Mouse (Mus musculus) forebrain, embryonic 10.5 days (tissue): ENCODE data around the gene Spata33. TPM values are rescaled to one million over a fixed set of nuclear protein-coding genes. Genes with fewer than 3 reads are reported as not detected.
"Not testable (repeated sequence)": the region's sequence is repeated elsewhere in the genome, so short reads cannot be mapped to it uniquely, and the experiment has no call there.

Source experiments
- DNase-seq: peaks from one replicate; pipeline ENCODE4 v3.0.0-alpha.2; 2017; ENCODE audit warnings: low spot score; ENCODE audit errors: extremely low spot score
- H3K27ac ChIP-seq: fragments of 300-500 bp; sonication (generic); 2 replicates; pipeline ENCODE4 v1.5.1; 2016; ENCODE audit warnings: mild to moderate bottlenecking
- H3K27me3 ChIP-seq: fragments of 300-500 bp; sonication (generic); 2 replicates; pipeline ENCODE4 v1.6.1; 2016; ENCODE audit warnings: mild to moderate bottlenecking; ENCODE audit not compliant: poor library complexity, severe bottlenecking
- H3K36me3 ChIP-seq: fragments of 300-500 bp; sonication (generic); replicated peaks from 2 replicates; pipeline ENCODE4 v1.6.1; 2016; ENCODE audit warnings: mild to moderate bottlenecking, moderate library complexity
- H3K4me1 ChIP-seq: fragments of 300-500 bp; sonication (generic); 2 replicates; pipeline ENCODE4 v1.6.1; 2016
- H3K4me3 ChIP-seq: fragments of 300-500 bp; sonication (generic); 2 replicates; pipeline ENCODE4 v1.5.1; 2016; ENCODE audit warnings: mild to moderate bottlenecking, moderate library complexity
- H3K9me3 ChIP-seq: fragments of 300-500 bp; sonication (generic); 2 replicates; pipeline ENCODE4 v1.6.1; 2016; ENCODE audit warnings: mild to moderate bottlenecking, moderate library complexity
- WGBS: fragments of 180-500 bp; shearing (Covaris S2); methylation state at CpG from one replicate; pipeline ENCODE4 v1.1.7; 2016; 5-methylcytosine and 5-hydroxymethylcytosine counted together
- polyA plus RNA-seq: library from polyadenylated mRNA; unstranded; fragments of >200 nt; fragmentation: Nextera tagmentation; extraction: Ambion mirVana; gene quantifications from 2 replicates; pipeline ENCODE4 v1.2.1, GENCODE M21; 2016

The Spata33 gene
- polyA plus RNA-seq, 1 experiment from 2014 or later, result 5.2 TPM

- peaks cover 28% of the 10 kb centered on the region for H3K4me1 ChIP-seq
- no peaks in the 10 kb centered on the region for H3K27me3 ChIP-seq
- peak overlapping the region; percentile 87 for H3K27ac ChIP-seq
- WGBS, result 52% methylated on average over 10 of the region's 10 CpGs
- no peaks in the 10 kb centered on the region for H3K9me3 ChIP-seq
- peaks cover 42% of the 10 kb centered on the region for H3K36me3 ChIP-seq
- DNase-seq, result no peak
- H3K4me3 ChIP-seq, result peak overlapping the region; percentile 97
Measured at GRCm38 (mm10) chr8:123211876-123212275, 756 bp upstream of the Spata33 start.

DNA sequence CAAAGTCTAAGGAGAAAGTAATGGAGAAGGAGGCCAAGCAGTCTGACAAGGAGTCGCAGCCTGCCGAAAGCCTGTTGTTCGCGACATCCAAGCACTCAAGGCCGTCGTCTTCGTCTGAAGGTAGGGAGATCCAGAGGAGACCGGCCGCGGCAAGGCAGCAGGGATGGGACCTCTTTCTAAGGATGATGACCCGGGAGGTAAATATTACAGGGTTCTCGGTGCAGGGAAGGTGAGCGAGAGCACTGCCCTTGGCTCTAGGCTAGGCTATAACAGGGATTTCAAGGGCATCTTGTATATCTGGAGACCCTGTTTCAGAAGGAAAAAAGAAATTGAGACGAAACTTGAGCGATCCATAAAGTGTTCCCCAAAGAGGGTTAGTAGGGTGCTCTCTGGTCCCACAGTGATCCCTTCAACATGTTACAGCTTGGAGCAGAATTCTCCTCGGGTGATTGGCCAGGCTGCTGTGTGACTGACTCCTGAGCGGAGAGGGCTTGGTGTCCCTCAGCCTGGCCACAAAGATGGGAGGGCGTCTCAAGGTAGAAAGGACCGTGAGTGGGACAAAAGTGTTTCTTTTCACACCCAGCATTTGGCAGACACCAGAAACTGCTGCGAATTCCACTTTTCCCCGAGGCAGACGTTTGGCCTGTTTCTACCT is 613 bp downstream of the Spata33 start:
- H3K4me1 ChIP-seq, result peaks cover 28% of the 10 kb centered on the region
- no peaks in the 10 kb centered on the region for H3K27me3 ChIP-seq
- 26% methylated on average over 22 of the region's 22 CpGs for WGBS
- H3K9me3 ChIP-seq, result no peaks in the 10 kb centered on the region
- peaks cover 28% of the 10 kb centered on the region for H3K36me3 ChIP-seq
- H3K27ac ChIP-seq, result peak overlapping the region; percentile 87
- no peak for DNase-seq
- peak overlapping the region; percentile 97 for H3K4me3 ChIP-seq

- 82% methylated on average over 3 of the region's 3 CpGs for WGBS
Measured at GRCm38 (mm10) chr8:123215430-123215829, 2.8 kb downstream of the Spata33 start.

DNA sequence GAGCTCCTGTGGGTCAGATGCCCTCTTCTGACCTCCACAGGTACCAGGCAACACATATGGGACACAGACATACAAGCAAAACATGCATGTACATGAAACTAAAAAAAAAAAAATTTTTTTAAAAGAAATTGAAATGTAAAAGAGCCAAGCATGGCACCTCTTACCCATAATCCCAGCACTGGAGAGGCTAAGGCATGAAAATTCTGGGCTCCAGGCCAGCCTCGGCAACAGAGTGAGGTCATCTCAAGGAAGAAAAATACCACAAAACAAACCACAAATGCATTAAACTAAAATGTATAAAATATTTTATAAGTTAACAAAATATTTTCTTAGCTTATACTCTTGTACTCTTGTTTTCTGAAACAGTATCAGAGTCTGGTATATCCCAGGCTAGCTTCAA is 8.3 kb downstream of the Spata33 start:
- peaks cover 18% of the 10 kb centered on the region for H3K4me1 ChIP-seq
- no peaks in the 10 kb centered on the region for H3K9me3 ChIP-seq
- no peak overlapping the region for H3K4me3 ChIP-seq
- H3K27me3 ChIP-seq, result no peaks in the 10 kb centered on the region
- DNase-seq, result no peak
- no peaks in the 10 kb centered on the region for H3K36me3 ChIP-seq
- no peak overlapping the region for H3K27ac ChIP-seq
- WGBS, result 93% methylated on average over 1 of the region's 1 CpGs

More at GRCm38 (mm10) chr8:123215430-123215829, 2.8 kb downstream of the Spata33 start:
- Histone ChIP-seq H3K4me1 (peaks cover 28% of the 10 kb centered on the region), H3K36me3 (peaks cover 6% of the 10 kb centered on the region; the same call in 1 of the 2 replicates), H3K27me3 (no peaks in the 10 kb centered on the region), H3K4me3 (no peak overlapping the region), H3K27ac (no peak overlapping the region), H3K9me3 (no peaks in the 10 kb centered on the region)
- DNase-seq, result no peak

GRCm38 (mm10) chr8:123224278-123225266 is 11.9 kb downstream of the Spata33 start, which contains the start of gene Cdk10:
TSS of gene Cdk10 (plus strand) at chr8:123224842.
- WGBS, result 4% methylated on average over 59 of the region's 59 CpGs
- Histone ChIP-seq H3K27me3 (no peaks in the 10 kb centered on the region), H3K4me3 (peak within 1 kb of the TSS; percentile 87), H3K9me3 (no peaks in the 10 kb centered on the region), H3K36me3 (peaks cover 35% of the 10 kb centered on the region), H3K27ac (peak within 1 kb of the TSS; percentile 88), H3K4me1 (peaks cover 20% of the 10 kb centered on the region)
- peak; percentile 93 for DNase-seq

DNA sequence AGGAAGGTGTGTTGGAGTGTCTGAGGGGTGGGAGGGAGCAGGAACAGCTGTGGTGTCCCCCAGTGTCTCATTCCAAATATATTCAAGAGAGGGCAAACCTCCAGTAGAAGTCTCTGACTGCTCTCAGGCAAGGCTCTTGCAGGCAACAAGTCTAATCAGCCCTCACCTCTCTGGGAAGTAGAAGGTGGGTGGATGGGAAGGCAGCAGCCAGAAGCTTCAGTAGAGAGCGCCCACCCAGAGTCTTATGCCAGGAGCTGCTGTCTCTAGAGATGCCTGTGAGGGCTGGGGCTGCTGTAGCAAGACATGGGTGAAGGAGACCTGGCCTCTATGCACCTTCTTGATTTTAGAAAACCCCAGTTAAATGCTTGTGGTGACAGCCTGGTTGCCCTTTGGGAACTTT is 15.8 kb downstream of the Spata33 start:
- Histone ChIP-seq H3K9me3 (no peaks in the 10 kb centered on the region), H3K27ac (no peak overlapping the region), H3K4me3 (no peak overlapping the region), H3K36me3 (peaks cover 46% of the 10 kb centered on the region), H3K4me1 (peaks cover 34% of the 10 kb centered on the region), H3K27me3 (peaks cover 14% of the 10 kb centered on the region)
- 100% methylated on average over 1 of the region's 1 CpGs for WGBS
- DNase-seq, result no peak

GRCm38 (mm10) chr8:123230326-123230725 is 17.7 kb downstream of the Spata33 start:
- 90% methylated on average over 11 of the region's 11 CpGs for WGBS
- peaks cover 34% of the 10 kb centered on the region for H3K27me3 ChIP-seq
- not testable (repeated sequence) for H3K9me3 ChIP-seq

GRCm38 (mm10) chr8:123231742-123232141 is 19.1 kb downstream of the Spata33 start:
- no peak overlapping the region for H3K4me3 ChIP-seq
- WGBS, result 61% methylated on average over 5 of the region's 5 CpGs
- H3K27me3 ChIP-seq, result peaks cover 48% of the 10 kb centered on the region
- H3K36me3 ChIP-seq, result peaks cover 39% of the 10 kb centered on the region
- no peaks in the 10 kb centered on the region for H3K9me3 ChIP-seq
- no peak for DNase-seq
- H3K4me1 ChIP-seq, result peaks cover 41% of the 10 kb centered on the region
- no peak overlapping the region for H3K27ac ChIP-seq

More at GRCm38 (mm10) chr8:123230326-123230725, 17.7 kb downstream of the Spata33 start:
- H3K4me3 ChIP-seq, H3K27ac ChIP-seq, DNase-seq: not testable (repeated sequence)
- peaks cover 46% of the 10 kb centered on the region for H3K36me3 ChIP-seq
- H3K4me1 ChIP-seq, result peaks cover 34% of the 10 kb centered on the region

- 49% methylated on average over 7 of the region's 7 CpGs for WGBS
- H3K27me3 ChIP-seq, result peaks cover 55% of the 10 kb centered on the region
- no peaks in the 10 kb centered on the region for H3K9me3 ChIP-seq
- peaks cover 31% of the 10 kb centered on the region for H3K36me3 ChIP-seq
- no peak for DNase-seq
- peaks cover 47% of the 10 kb centered on the region for H3K4me1 ChIP-seq
- H3K27ac ChIP-seq, result no peak overlapping the region
- H3K4me3 ChIP-seq, result no peak overlapping the region
Measured at GRCm38 (mm10) chr8:123232553-123232952, 19.9 kb downstream of the Spata33 start.

- 64% methylated on average over 11 of the region's 13 CpGs for WGBS
- no peaks in the 10 kb centered on the region for H3K9me3 ChIP-seq
- DNase-seq, result no peak
- H3K27ac ChIP-seq, result no peak overlapping the region
- H3K36me3 ChIP-seq, result peaks cover 24% of the 10 kb centered on the region
- peaks cover 47% of the 10 kb centered on the region for H3K4me1 ChIP-seq
- H3K27me3 ChIP-seq, result peaks cover 55% of the 10 kb centered on the region
- no peak overlapping the region for H3K4me3 ChIP-seq
Measured at GRCm38 (mm10) chr8:123233300-123233699, 20.7 kb downstream of the Spata33 start.

GRCm38 (mm10) chr8:123233760-123234159 is 21.1 kb downstream of the Spata33 start:
- Histone ChIP-seq H3K4me1 (peaks cover 47% of the 10 kb centered on the region), H3K36me3 (peaks cover 19% of the 10 kb centered on the region), H3K9me3 (no peaks in the 10 kb centered on the region), H3K27ac (no peak overlapping the region), H3K27me3 (peaks cover 55% of the 10 kb centered on the region), H3K4me3 (no peak overlapping the region)
- 89% methylated on average over 11 of the region's 11 CpGs for WGBS
- no peak for DNase-seq

DNA sequence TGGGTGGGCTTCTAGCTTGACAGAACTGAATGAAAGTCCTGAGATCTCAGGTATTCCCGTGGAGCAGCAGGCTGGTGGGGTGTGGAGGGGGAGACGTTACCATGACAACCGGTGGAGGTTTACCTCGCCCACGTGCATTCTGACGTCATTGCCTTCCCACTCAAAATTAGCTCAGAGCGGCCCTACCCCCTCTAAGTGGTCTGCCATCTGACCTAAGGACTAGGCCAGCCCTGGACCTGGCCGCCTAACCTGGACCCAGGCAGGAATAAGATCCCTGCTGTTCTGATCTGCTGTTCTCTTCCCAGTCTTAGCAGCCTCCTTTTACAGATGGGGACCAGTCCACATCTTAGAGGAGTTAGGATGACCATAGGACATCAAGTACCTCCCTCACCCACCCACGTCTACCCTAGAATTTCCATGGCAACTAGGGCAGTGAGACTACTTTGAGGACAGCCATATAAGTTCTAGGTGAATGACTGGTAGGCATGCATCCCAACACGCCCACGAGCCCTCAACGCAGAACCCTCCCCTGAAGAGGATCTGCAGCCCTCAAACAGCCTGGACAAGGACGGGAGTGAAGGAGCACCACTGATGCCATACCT is 22.4 kb downstream of the Spata33 start:
- Histone ChIP-seq H3K4me3 (peak overlapping the region; percentile 61), H3K36me3 (peaks cover 8% of the 10 kb centered on the region), H3K27ac (no peak overlapping the region), H3K27me3 (peaks cover 55% of the 10 kb centered on the region), H3K9me3 (no peaks in the 10 kb centered on the region), H3K4me1 (peaks cover 47% of the 10 kb centered on the region)
- peak; percentile 29 for DNase-seq
- 36% methylated on average over 13 of the region's 13 CpGs for WGBS
